Mouse (Mus musculus): ENCODE measurements at regions not wholly inside any gene's neighbourhood (a gene's known extent, or its start where the extent isn't known, plus 50 kb on each side); places are given as distances from the start of the nearest gene placed in this dataset.

DNA sequence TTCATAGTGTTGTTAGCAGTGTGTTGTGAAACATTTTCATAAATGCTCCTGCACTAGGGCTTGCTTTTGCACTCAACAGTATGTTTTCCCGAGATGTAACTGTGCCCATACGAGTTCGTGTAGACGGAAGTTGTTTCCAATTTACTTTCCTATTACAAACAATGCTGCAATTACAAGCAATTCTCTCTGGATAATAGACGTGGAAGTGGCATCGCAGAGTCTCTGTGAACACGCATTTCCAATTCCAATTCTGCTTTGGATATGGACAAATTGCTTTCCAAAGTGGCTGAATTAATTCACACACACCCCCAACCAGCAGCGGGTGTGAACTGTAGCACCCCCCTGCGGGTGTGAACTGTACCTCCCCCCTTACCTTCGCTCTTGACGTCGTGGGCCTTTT, 250.9 kb upstream of the Dio3 start:
- H3K36me3 ChIP-seq (ENCODE audit: insufficient read depth, low read length), result no peaks in the 10 kb centered on the region
- TF ChIP-seq CTCF (IDR thresholded peaks at IDR 0.05), result no peak
- no peaks in the 10 kb centered on the region for H3K9me3 ChIP-seq (ENCODE audit: low read length)
- H3K4me1 ChIP-seq (ENCODE audit: insufficient read depth, low read length), result no peaks in the 10 kb centered on the region; the same call in 1 of the 2 replicates
- no peak overlapping the region for H3K4me2 ChIP-seq (ENCODE audit: low read depth, low read length, poor library complexity, severe bottlenecking)
- no peaks in the 10 kb centered on the region for H3K27me3 ChIP-seq (ENCODE audit: insufficient read depth, low read length)
- no peak overlapping the region for H3K27ac ChIP-seq (ENCODE audit: low read depth, low read length)
- 69% methylated on average over 12 of the region's 12 CpGs for whole genome bisulfite sequencing
- no peak for ATAC-seq (ENCODE audit: low FRiP score)
- H3K9ac ChIP-seq (replicated peaks; ENCODE audit: low read length, poor library complexity, severe bottlenecking), result no peak overlapping the region
- DNase-seq (ENCODE audit: low spot score), result no peak
- no peak overlapping the region for H3K4me3 ChIP-seq (ENCODE audit: low read depth, low read length)

DNA sequence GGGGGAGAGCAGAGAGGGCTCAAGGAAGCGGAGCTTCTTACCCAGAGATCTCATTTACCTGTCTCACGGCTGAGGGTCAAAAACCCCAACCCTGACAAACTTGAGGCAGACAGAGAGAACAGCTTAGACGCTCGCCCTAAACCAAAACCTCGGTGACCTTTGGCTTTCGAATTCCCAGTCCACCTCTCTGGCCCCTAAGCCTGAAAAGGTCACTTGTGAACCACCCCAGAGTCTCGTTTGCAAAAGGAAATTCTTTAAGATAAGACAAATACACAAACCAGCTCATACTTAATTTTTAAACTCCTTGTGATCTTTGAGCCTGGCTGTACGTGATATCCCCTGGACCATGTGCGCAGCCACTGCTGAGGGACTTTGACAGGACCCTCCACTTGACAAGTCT, 250.2 kb upstream of the Dio3 start:
- H3K27me3 ChIP-seq (ENCODE audit: insufficient read depth, low read length), result no peaks in the 10 kb centered on the region
- no peaks in the 10 kb centered on the region for H3K36me3 ChIP-seq (ENCODE audit: insufficient read depth, low read length)
- no peaks in the 10 kb centered on the region for H3K9me3 ChIP-seq (ENCODE audit: low read length)
- ATAC-seq (ENCODE audit: low FRiP score), result no peak
- H3K4me3 ChIP-seq (ENCODE audit: low read depth, low read length), result no peak overlapping the region
- no peak overlapping the region for H3K9ac ChIP-seq (replicated peaks; ENCODE audit: low read length, poor library complexity, severe bottlenecking)
- 70% methylated on average over 9 of the region's 9 CpGs for WGBS
- no peak overlapping the region for H3K27ac ChIP-seq (ENCODE audit: low read depth, low read length)
- no peak overlapping the region for H3K4me2 ChIP-seq (ENCODE audit: low read depth, low read length, poor library complexity, severe bottlenecking)
- DNase-seq (ENCODE audit: low spot score), result no peak
- no peaks in the 10 kb centered on the region; the same call in 1 of the 2 replicates for H3K4me1 ChIP-seq (ENCODE audit: insufficient read depth, low read length)
- TF ChIP-seq CTCF (IDR thresholded peaks at IDR 0.05), result no peak

DNA sequence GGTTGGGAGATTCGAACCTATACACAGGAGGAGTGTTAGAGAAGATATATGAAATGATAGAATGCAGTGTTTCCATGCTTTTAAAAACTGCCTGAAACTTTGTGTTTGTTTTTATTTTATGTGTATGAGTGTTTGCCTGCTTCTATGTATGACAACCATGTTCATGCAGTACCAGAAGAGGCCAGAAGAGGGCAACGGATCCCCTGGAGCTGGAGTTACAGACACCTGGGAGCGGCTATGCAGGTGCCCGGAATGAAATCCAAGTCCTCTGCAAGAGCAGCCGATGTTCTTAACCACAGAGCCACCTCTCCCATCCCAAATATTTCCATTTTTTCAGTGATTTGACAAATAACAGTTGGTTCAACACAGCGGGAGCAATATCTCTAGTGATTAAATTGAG, 247.5 kb upstream of the Dio3 start:
- peak; percentile 62 for TF ChIP-seq CTCF (IDR thresholded peaks at IDR 0.05)
- Histone ChIP-seq H3K27me3 (ENCODE audit: insufficient read depth, low read length) (no peaks in the 10 kb centered on the region), H3K4me3 (ENCODE audit: low read depth, low read length) (no peak overlapping the region), H3K9me3 (ENCODE audit: low read length) (no peaks in the 10 kb centered on the region), H3K27ac (ENCODE audit: low read depth, low read length) (no peak overlapping the region), H3K36me3 (ENCODE audit: insufficient read depth, low read length) (no peaks in the 10 kb centered on the region), H3K9ac (replicated peaks; ENCODE audit: low read length, poor library complexity, severe bottlenecking) (no peak overlapping the region), H3K4me2 (ENCODE audit: low read depth, low read length, poor library complexity, severe bottlenecking) (no peak overlapping the region), H3K4me1 (ENCODE audit: insufficient read depth, low read length) (no peaks in the 10 kb centered on the region; the same call in 1 of the 2 replicates)
- DNase-seq (ENCODE audit: low spot score), result no peak
- 57% methylated on average over 6 of the region's 6 CpGs for WGBS
- ATAC-seq (ENCODE audit: low FRiP score), result no peak

DNA sequence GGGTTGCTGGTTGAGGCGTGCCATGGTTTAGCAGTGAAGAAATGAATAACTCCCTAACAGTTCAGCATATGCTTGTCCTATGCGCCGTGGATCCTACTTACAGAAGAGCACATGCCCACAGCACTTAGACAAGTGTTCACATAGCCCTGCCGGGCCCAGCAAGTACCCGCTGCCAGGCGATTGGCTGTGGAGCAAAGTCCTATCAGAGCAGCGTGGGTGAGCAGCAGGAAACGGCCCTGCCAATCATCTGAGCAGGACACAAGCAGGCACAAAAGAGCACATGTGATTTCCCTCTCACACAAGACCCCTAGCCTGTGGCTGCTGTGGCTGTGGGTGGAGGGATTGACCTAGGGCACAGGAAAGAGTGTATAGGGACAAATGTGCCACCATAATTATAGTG, 243.7 kb upstream of the Dio3 start:
- ATAC-seq (ENCODE audit: low FRiP score) (no peak), DNase-seq (ENCODE audit: low spot score) (no peak)
- Histone ChIP-seq H3K27ac (ENCODE audit: low read depth, low read length) (no peak overlapping the region), H3K36me3 (ENCODE audit: insufficient read depth, low read length) (no peaks in the 10 kb centered on the region), H3K4me3 (ENCODE audit: low read depth, low read length) (no peak overlapping the region), H3K9me3 (ENCODE audit: low read length) (no peaks in the 10 kb centered on the region), H3K4me2 (ENCODE audit: low read depth, low read length, poor library complexity, severe bottlenecking) (no peak overlapping the region), H3K4me1 (ENCODE audit: insufficient read depth, low read length) (no peaks in the 10 kb centered on the region), H3K27me3 (ENCODE audit: insufficient read depth, low read length) (no peaks in the 10 kb centered on the region), H3K9ac (replicated peaks; ENCODE audit: low read length, poor library complexity, severe bottlenecking) (no peak overlapping the region)
- TF ChIP-seq CTCF (IDR thresholded peaks at IDR 0.05), result no peak
- WGBS, result 76% methylated on average over 8 of the region's 8 CpGs

DNA sequence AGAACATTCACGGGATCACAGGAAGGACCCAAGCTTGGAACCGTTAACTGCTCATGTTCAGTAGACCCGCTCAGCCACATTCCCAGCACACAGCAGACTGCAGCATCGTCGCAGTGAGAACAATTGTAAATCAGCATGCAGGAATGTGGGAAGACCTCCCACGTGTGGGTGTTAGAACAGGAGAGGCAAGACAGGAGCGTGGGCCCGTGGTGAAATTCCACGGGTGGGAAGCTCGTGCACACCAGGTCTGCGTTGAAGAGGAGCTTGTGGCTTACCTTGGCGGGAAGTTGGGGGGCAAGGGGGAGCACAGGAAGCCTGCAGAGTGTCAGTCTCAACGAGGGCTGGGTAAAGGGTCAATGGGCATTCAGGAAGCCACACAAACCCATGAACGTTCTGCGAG, 238.2 kb upstream of the Dio3 start:
- Histone ChIP-seq H3K36me3 (ENCODE audit: insufficient read depth, low read length) (no peaks in the 10 kb centered on the region), H3K4me1 (ENCODE audit: insufficient read depth, low read length) (no peaks in the 10 kb centered on the region), H3K9me3 (ENCODE audit: low read length) (no peaks in the 10 kb centered on the region), H3K9ac (replicated peaks; ENCODE audit: low read length, poor library complexity, severe bottlenecking) (no peak overlapping the region), H3K27me3 (ENCODE audit: insufficient read depth, low read length) (no peaks in the 10 kb centered on the region), H3K4me3 (ENCODE audit: low read depth, low read length) (no peak overlapping the region), H3K27ac (ENCODE audit: low read depth, low read length) (no peak overlapping the region), H3K4me2 (ENCODE audit: low read depth, low read length, poor library complexity, severe bottlenecking) (no peak overlapping the region)
- ATAC-seq (ENCODE audit: low FRiP score) (no peak), DNase-seq (ENCODE audit: low spot score) (no peak)
- 63% methylated on average over 15 of the region's 15 CpGs for WGBS
- TF ChIP-seq CTCF (IDR thresholded peaks at IDR 0.05), result no peak

DNA sequence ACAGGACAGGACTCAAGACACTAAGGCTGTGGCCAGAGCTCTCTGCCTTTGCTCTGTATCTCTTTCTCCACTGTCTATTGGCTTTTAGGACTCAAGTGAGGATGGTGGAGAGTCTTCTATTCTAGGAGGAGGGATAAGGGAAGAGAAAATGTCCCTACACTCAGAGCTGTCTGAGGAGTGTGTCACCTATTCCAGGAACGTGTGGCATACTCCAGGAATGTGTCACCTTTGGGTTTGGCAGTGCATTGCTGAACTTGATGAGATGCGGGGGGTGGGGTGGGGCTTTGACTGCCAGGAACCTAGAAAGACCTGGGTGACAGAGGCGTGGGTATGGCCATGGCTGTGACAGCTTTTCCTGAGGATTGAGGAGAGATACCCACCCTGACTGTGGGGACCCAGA, 237.1 kb upstream of the Dio3 start:
- Histone ChIP-seq H3K36me3 (ENCODE audit: insufficient read depth, low read length) (no peaks in the 10 kb centered on the region), H3K4me2 (ENCODE audit: low read depth, low read length, poor library complexity, severe bottlenecking) (no peak overlapping the region), H3K27me3 (ENCODE audit: insufficient read depth, low read length) (no peaks in the 10 kb centered on the region), H3K9me3 (ENCODE audit: low read length) (no peaks in the 10 kb centered on the region), H3K27ac (ENCODE audit: low read depth, low read length) (no peak overlapping the region), H3K4me1 (ENCODE audit: insufficient read depth, low read length) (no peaks in the 10 kb centered on the region), H3K4me3 (ENCODE audit: low read depth, low read length) (no peak overlapping the region), H3K9ac (replicated peaks; ENCODE audit: low read length, poor library complexity, severe bottlenecking) (no peak overlapping the region)
- no peak for DNase-seq (ENCODE audit: low spot score)
- no peak for ATAC-seq (ENCODE audit: low FRiP score)
- no peak for TF ChIP-seq CTCF (IDR thresholded peaks at IDR 0.05)
- 72% methylated on average over 3 of the region's 3 CpGs for WGBS

All from midbrain, postnatal 0 days (tissue).